Mouse (Mus musculus): ENCODE data around the gene Prr5. TPM values are rescaled to one million over a fixed set of nuclear protein-coding genes. Genes with fewer than 3 reads are reported as not detected.

Gene Prr5
- total and polyA plus RNA-seq, 3 experiments = 2.8 to 8.1 (median 4.9) TPM

GRCm38 (mm10) chr15:84689356-84689755 is 19.9 kb downstream of the Prr5 start:
- no peak for DNase-seq
- no peak for TF ChIP-seq POLR2A (IDR thresholded peaks at IDR 0.05; ENCODE audit: insufficient read depth, low read depth, low read length)
- TF ChIP-seq EP300 (IDR thresholded peaks at IDR 0.05; ENCODE audit: insufficient read depth, low read depth, low read length) = no peak
- TF ChIP-seq CTCF (IDR thresholded peaks at IDR 0.05) = no peak
- H3K27ac ChIP-seq = no peak overlapping the region
- H3K27me3 ChIP-seq (ENCODE audit: control insufficient read depth, insufficient read depth, low read length) = no peaks in the 10 kb centered on the region
- H3K4me1 ChIP-seq (ENCODE audit: control insufficient read depth, insufficient read depth, low read length) = peaks cover 5% of the 10 kb centered on the region
- no peak overlapping the region for H3K4me3 ChIP-seq
- H3K9ac ChIP-seq (ENCODE audit: low read depth, low read length) = no peak overlapping the region
- no peaks in the 10 kb centered on the region for H3K36me3 ChIP-seq (ENCODE audit: control insufficient read depth, insufficient read depth, low read length)
- no peaks in the 10 kb centered on the region for H3K79me2 ChIP-seq (replicated peaks; ENCODE audit: control insufficient read depth, insufficient read depth, low read length)
- intact Hi-C loops (cut with DNase I) = no loop called here
- 57% methylated on average over 6 of the region's 6 CpGs for WGBS

DNA sequence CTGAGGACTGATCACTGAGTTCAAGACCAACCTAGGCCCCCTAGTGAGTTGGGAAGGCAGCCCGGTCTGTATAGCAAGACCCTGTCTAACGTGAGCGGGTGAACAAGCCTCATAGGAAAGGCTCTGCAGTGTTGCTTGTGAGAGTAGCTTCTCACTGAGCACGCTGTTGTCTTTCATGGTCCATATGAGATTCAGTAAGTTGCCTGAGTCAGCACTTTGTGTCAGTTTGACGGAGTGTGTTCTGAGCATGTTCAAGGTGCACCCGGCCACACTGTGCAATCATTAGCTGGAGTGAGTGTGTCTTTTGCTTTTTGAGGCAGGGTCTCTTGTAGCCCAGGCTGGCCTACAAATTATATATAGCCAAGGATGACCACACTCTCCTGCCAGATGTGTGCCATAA is 22.1 kb downstream of the Prr5 start:
- no peak overlapping the region for H3K27ac ChIP-seq
- no peaks in the 10 kb centered on the region for H3K27me3 ChIP-seq (ENCODE audit: control insufficient read depth, insufficient read depth, low read length)
- intact Hi-C loops (cut with DNase I) = no loop called here
- H3K4me1 ChIP-seq (ENCODE audit: control insufficient read depth, insufficient read depth, low read length) = peaks cover 2% of the 10 kb centered on the region
- H3K9ac ChIP-seq (ENCODE audit: low read depth, low read length) = no peak overlapping the region
- TF ChIP-seq POLR2A (IDR thresholded peaks at IDR 0.05; ENCODE audit: insufficient read depth, low read depth, low read length) (no peak), EP300 (IDR thresholded peaks at IDR 0.05; ENCODE audit: insufficient read depth, low read depth, low read length) (no peak), CTCF (IDR thresholded peaks at IDR 0.05) (no peak)
- 94% methylated on average over 6 of the region's 6 CpGs for WGBS
- no peaks in the 10 kb centered on the region for H3K36me3 ChIP-seq (ENCODE audit: control insufficient read depth, insufficient read depth, low read length)
- no peak for DNase-seq
- H3K4me3 ChIP-seq = no peak overlapping the region
- H3K79me2 ChIP-seq (replicated peaks; ENCODE audit: control insufficient read depth, insufficient read depth, low read length) = no peaks in the 10 kb centered on the region

- WGBS = 62% methylated on average over 7 of the region's 7 CpGs
- no peak for DNase-seq
- no peaks in the 10 kb centered on the region for H3K79me2 ChIP-seq (replicated peaks; ENCODE audit: control insufficient read depth, insufficient read depth, low read length)
- TF ChIP-seq EP300 (IDR thresholded peaks at IDR 0.05; ENCODE audit: insufficient read depth, low read depth, low read length) = no peak
- TF ChIP-seq CTCF (IDR thresholded peaks at IDR 0.05) = peak; percentile 35
- TF ChIP-seq POLR2A (IDR thresholded peaks at IDR 0.05; ENCODE audit: insufficient read depth, low read depth, low read length) = no peak
- H3K27me3 ChIP-seq (ENCODE audit: control insufficient read depth, insufficient read depth, low read length) = no peaks in the 10 kb centered on the region
- no peak overlapping the region for H3K27ac ChIP-seq
- H3K4me1 ChIP-seq (ENCODE audit: control insufficient read depth, insufficient read depth, low read length) = peaks cover 6% of the 10 kb centered on the region
- H3K4me3 ChIP-seq = no peak overlapping the region
- H3K36me3 ChIP-seq (ENCODE audit: control insufficient read depth, insufficient read depth, low read length) = no peaks in the 10 kb centered on the region
- intact Hi-C loops (cut with DNase I) = no loop called here
- no peak overlapping the region for H3K9ac ChIP-seq (ENCODE audit: low read depth, low read length)
Observed at GRCm38 (mm10) chr15:84692645-84693044, 23.2 kb downstream of the Prr5 start.

- Histone ChIP-seq H3K4me3 (no peak overlapping the region), H3K27ac (no peak overlapping the region), H3K79me2 (replicated peaks; ENCODE audit: control insufficient read depth, insufficient read depth, low read length) (no peaks in the 10 kb centered on the region), H3K27me3 (ENCODE audit: control insufficient read depth, insufficient read depth, low read length) (no peaks in the 10 kb centered on the region), H3K4me1 (ENCODE audit: control insufficient read depth, insufficient read depth, low read length) (peaks cover 10% of the 10 kb centered on the region), H3K9ac (ENCODE audit: low read depth, low read length) (no peak overlapping the region), H3K36me3 (ENCODE audit: control insufficient read depth, insufficient read depth, low read length) (no peaks in the 10 kb centered on the region)
- intact Hi-C loops (cut with DNase I) = no loop called here
- DNase-seq = no peak
- TF ChIP-seq CTCF (IDR thresholded peaks at IDR 0.05) (no peak), EP300 (IDR thresholded peaks at IDR 0.05; ENCODE audit: insufficient read depth, low read depth, low read length) (no peak), POLR2A (IDR thresholded peaks at IDR 0.05; ENCODE audit: insufficient read depth, low read depth, low read length) (no peak)
- WGBS = 83% methylated on average over 4 of the region's 4 CpGs
Observed at GRCm38 (mm10) chr15:84696021-84696420, 26.6 kb downstream of the Prr5 start.

- Histone ChIP-seq H3K36me3 (ENCODE audit: control insufficient read depth, insufficient read depth, low read length) (no peaks in the 10 kb centered on the region), H3K4me3 (no peak overlapping the region), H3K9ac (ENCODE audit: low read depth, low read length) (0 out of 2 replicates have a peak overlapping the region, but pooled peaks have one; percentile 22), H3K27me3 (ENCODE audit: control insufficient read depth, insufficient read depth, low read length) (no peaks in the 10 kb centered on the region), H3K27ac (peak overlapping the region; percentile 67), H3K4me1 (ENCODE audit: control insufficient read depth, insufficient read depth, low read length) (peaks cover 11% of the 10 kb centered on the region), H3K79me2 (replicated peaks; ENCODE audit: control insufficient read depth, insufficient read depth, low read length) (no peaks in the 10 kb centered on the region)
- intact Hi-C loops (cut with DNase I) = no loop called here
- TF ChIP-seq EP300 (IDR thresholded peaks at IDR 0.05; ENCODE audit: insufficient read depth, low read depth, low read length) = 0 out of 2 replicates have a peak, but pooled peaks have one; percentile 19
- TF ChIP-seq POLR2A (IDR thresholded peaks at IDR 0.05; ENCODE audit: insufficient read depth, low read depth, low read length) = no peak
- peak; percentile 11; the same call in 1 of the 2 replicates for TF ChIP-seq CTCF (IDR thresholded peaks at IDR 0.05)
- WGBS = 27% methylated on average over 11 of the region's 11 CpGs
- DNase-seq = peak; percentile 76 to 81
Observed at GRCm38 (mm10) chr15:84697611-84698011, 28.2 kb downstream of the Prr5 start.

DNA sequence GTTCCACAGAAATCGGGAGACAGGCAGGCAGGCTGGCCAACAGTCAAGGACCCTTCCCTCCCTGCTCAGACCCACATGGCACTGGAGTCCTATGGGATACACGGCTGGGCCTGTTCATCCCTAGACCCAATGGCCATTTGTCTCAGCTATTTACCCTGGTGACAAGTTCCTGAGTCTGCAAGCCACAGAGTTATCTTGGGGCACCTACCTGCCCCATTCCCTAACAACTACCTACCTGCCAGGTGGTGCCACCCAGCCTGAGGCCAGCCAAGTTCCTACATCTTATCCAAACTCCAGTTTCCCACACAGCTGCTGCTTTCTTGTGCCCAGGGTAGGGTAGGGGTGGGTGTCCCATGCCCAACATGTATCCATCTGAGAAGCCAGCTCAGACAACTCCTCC is 28.8 kb downstream of the Prr5 start:
- H3K4me3 ChIP-seq = no peak overlapping the region
- no peak for DNase-seq
- WGBS = 75% methylated on average over 2 of the region's 2 CpGs
- H3K27me3 ChIP-seq (ENCODE audit: control insufficient read depth, insufficient read depth, low read length) = no peaks in the 10 kb centered on the region
- intact Hi-C loops (cut with DNase I) = no loop called here
- H3K4me1 ChIP-seq (ENCODE audit: control insufficient read depth, insufficient read depth, low read length) = peaks cover 11% of the 10 kb centered on the region
- no peaks in the 10 kb centered on the region for H3K79me2 ChIP-seq (replicated peaks; ENCODE audit: control insufficient read depth, insufficient read depth, low read length)
- no peak overlapping the region for H3K9ac ChIP-seq (ENCODE audit: low read depth, low read length)
- TF ChIP-seq CTCF (IDR thresholded peaks at IDR 0.05) (no peak), EP300 (IDR thresholded peaks at IDR 0.05; ENCODE audit: insufficient read depth, low read depth, low read length) (no peak), POLR2A (IDR thresholded peaks at IDR 0.05; ENCODE audit: insufficient read depth, low read depth, low read length) (no peak)
- no peaks in the 10 kb centered on the region for H3K36me3 ChIP-seq (ENCODE audit: control insufficient read depth, insufficient read depth, low read length)
- peak overlapping the region; percentile 67 for H3K27ac ChIP-seq
